Mouse (Mus musculus) right cerebral cortex, postnatal 4 days (tissue): ENCODE measurements around the gene Kif5c.

Experiments used
- DNase-seq: peaks from one replicate; pipeline ENCODE4 v3.0.0-alpha.2; 2022

Gene Kif5c

DNA sequence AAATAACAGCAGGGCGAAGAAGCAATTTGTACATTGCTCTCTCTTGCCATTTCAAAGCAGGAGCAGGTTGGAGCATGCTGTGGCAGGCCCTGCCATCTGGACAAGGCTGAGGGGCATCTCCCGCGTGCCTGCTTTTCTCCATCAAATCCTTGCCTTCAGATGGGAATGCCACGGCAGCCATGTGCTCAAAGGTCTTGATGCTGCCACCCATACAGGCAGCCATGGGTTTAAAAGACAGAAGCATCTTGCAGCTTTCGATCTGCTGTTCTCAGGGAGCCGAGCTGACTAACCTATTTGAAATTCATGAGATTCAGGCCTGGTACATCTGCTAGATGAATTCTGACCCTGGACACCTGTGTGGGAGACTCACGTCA is 53.4 kb downstream of the Kif5c start:
- DNase-seq: no peak

DNA sequence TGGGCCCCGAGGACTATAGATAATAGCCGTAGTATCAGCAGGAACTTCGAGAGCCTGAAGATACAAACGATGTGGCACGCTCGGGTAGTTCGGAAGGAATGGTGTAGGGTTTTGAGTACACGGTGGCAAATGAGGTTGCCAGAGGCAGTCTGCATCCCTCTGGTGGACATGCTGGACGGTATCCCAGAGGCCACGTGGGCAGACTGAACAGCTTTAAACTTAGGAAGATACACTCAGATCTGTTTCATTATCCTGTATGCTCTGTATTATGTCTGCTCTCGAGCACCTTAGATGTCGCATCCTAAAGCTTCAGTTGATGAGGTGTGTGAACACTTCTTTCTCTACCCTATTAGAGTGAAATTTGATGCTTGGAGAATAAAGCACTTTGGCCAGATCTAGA is 56.9 kb downstream of the Kif5c start:
- DNase-seq: no peak

DNA sequence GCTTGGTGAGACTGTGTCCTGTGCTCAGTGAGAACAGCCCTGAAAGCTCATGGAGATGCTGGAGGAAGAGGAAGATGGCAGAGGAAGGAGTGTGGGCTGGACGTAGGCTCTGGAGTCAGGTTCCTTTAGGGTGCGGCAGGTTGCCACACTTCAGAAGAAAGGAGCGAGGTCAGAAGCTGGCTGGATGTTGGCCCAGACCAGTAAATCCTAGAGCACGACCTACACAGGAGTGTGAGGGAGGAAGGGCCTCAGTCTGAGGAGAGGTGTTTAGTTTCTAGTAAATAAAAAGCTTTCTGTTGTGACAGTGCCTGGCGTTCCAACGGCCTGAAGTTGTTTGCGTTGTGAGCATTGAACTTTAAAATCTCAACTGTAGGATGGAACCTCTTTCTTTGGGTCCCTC is 59.3 kb downstream of the Kif5c start:
- DNase-seq: no peak

DNA sequence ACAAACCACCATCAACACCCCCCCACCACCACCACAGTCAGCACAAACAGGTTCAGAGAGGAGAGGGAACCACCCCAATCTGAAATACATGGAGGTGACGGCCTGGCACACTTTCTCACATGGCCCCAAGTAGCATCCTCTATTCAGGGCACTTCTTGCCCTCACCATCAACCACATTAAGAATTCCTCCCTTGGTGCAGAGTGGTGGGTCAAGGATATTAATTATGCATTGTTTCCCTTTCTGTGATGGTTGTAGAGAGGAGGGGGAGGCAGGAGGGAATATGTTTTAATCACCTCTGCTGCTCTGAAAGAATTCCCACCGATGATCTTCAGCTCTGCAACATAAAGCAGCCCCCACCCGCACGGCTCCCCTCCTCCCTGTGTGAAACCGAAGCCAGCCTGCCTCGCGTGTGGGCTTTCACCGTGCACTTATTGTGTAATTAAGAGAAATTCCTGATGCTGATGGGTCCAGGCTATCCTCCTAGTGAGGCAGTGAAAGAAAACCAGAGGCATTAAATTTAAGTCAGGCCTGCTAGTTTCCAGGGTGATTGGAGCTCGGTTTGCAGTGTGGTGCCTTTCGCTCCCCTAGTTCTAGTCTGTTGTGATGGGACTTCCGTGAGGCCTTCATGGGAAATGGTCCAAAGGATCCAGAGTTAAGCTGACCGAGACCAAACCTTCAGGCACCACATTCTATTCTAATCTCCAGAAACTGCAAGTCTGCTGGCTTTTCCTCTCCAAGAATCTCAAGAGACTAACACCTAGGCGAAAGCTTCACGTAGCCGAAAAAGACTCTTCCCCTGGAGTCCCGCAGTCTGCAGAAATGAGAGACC is 60.3 kb downstream of the Kif5c start:
- no peak for DNase-seq

DNA sequence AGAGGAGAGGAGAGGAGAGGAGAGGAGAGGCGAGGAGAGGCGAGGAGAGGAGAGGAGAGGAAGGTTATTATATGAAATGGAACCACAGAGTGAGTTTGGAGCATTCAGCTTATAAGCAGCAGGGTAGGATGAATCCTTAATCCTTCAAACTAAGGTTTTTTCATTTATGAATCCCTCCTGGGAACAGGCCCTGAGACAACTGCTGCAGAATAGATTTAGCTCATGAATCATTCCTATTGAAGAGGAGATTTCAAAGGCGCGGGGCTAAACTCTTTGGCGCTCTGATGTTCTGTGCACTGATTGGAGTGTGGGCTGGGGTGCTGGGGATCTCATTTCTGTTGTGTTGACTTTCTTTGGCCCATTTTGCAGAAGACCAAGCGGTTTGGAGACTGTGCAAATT is 63.7 kb downstream of the Kif5c start:
- DNase-seq: no peak

DNA sequence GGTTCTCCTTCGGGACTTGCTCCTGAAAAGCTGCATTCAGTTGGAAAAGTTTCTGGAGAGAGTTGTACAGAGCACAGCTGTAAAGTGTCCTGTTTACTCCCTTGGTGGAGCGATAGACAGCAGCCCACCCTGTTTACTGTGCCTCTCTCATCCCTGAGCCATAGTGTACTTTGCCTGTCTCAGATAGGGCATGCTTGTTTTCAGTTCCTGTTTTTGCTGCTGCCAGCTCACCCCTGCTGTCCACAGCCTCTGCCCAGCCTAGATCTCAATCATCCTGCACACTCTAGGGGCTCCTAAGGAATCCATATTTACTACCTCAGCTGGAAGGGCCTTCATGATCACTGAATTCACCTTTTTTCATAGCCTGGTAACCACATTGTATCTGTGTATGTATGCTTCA is 65.7 kb downstream of the Kif5c start:
- DNase-seq: no peak

DNA sequence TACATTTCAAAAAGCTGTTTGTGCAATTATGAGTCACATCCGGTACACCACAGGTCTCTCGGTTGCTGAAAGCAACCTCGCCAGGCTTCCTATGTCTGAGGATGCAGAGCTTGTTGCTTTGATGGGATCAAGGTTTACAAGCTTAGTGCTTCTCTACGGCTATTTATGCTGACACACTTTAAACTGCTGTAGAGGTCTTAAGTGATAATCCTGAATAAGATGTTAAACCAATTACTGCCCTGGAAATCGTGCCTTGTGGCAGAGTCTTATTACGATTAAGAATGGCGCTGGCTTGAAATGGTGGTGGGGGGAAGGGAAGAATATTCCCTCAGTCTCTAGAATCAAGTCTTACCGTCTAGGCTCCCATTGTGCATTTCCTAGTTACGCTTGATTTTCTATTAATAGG is 71.3 kb downstream of the Kif5c start:
- DNase-seq: no peak

DNA sequence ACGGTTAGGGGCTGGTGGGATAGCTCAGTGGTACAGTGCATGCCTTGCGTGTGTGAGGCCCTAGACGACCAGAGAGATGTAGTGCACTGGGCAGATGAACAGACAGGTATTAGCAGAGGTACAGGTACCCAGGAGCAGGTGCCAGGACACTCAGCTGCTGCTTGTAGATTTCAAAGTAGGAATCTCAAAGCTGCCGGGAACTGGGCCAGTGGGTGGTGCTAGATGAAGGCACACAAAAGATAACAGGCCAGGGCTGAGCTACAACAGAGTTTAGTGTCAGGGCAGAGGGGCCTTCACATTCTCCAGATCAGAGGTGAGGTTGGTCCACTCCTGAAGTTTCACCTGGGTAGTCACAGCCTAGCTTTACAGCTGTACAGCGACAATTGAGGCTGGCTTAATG is 72.3 kb downstream of the Kif5c start:
- no peak for DNase-seq

DNA sequence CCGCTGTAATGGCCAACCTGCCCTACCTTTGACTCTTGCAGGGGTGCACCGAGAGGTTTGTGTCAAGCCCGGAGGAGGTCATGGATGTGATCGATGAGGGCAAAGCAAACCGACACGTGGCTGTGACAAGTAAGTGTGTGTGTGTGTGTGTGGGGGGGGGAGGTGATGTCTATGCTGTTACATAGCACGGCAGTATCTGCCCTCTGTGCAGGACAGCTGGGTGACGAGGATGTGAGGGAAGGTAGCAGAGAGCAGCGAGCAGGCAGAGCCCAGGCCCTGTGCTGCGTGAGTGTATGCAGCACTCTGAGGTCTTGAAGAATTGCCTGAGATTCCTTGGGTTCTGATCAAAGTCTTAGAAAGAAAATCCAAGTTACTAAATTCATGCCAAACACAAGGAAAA is 75.6 kb downstream of the Kif5c start:
- DNase-seq: no peak

DNA sequence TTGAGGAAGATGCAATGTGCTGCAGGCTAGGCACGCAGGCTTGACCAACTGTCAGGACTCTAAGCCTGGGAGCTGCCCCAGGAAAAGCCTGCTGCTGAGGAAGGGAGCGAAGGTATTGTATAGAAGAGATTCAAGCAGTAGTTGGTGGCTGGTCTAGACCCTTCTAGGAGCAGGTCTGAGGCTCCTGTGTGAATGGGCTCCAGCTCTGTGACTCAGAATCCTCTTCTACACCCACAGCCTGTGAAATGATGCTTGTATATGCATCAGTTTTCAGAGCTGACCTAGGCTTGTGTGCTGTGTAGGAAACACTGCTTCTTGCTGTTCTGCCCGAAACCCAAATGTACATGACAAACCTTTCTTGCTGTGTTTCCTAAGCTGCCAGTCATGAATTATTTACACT is 76.4 kb downstream of the Kif5c start:
- DNase-seq: no peak

DNA sequence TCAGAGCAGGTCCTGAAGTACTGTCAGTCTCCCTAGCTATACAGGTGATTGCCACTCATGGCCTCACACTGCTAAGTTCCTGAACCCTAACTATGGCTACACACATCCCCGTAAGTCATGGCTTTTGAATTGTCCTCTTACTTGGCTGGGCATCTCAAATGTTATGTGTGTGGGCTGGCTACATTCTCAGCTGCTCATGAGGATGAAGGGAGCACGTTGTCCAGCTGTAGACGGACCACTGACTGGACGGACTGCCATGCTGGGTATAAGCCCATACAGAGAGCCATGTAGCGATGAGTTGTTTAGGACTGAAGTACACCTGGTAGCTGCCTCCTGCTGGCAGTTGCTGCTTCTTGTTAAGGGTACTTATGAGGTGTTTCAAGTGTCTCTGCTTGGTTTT is 79.8 kb downstream of the Kif5c start:
- DNase-seq: no peak

DNA sequence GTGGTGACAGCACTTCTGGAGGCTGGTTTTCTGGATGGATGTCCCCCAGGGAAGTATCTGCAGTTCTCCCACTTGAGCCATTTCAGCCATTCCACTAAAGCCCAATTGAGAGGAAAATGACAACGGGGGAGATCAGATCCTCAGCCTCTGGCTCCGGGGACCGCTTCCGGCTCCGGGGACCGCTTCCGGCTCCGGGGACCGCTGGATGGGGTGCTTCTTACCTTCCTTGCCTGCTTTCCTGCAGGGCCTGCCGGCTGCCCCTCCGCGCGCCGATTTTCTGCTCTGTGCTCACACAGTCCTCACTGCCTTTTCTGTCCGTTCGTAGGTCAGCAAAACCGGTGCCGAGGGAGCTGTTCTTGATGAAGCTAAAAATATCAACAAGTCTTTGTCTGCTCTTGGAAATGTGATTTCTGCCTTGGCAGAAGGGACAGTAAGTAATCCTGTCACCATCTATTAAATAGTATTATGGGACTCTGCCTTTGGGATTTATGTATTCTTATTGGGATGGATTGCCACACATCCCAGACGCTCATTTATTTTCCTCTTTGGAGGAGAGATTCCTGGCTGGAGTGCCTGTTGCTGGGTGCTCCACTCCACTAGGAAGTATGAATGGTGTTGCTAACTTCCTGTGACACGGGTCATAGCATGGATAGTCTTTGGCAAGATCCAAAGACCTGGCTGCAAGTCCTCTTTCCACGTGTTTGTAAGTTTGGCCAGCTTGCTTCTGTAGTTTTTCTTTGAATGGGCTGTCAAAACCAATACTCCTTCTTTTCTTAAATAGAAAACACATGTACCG is 81.3 kb downstream of the Kif5c start:
- no peak for DNase-seq

DNA sequence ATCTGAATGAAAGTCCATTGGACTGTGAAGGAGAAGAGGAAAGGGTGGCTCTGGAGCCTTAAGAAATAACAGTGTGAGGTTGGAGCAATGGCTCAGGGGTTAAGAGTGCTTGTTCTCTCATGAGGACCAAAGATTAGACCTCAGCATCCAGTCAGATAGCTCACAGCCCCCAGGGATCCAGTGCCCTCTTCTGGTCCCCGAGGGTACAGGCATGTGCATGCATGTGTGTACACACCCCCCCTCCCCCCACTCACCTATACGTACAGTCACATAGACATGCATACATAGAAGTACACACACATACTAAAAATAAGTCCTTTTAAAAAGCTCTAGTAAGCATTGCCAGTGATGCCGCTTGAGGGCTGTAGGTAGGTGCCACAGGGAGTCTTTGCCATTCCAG is 91.1 kb downstream of the Kif5c start:
- DNase-seq: no peak

DNA sequence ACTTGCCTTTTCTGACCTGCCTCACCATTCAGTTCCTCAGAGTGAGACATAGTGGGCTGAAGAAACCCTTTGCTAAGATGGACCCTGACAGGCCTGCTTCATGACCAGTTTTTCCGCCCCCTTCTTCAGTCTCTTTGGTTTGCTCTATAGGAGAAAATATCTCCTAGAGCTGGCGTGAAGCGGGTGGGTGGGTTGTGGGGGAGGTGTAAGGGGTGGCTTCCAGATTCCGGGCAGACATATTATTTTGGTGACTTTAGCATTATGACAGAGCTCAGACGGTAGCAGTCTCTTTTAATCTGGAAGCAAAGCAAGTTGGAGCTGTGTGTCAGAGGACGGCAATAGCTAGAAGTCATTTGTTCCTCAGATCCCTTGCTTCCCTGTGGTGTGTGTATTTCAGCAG is 92.6 kb downstream of the Kif5c start:
- DNase-seq: no peak

DNA sequence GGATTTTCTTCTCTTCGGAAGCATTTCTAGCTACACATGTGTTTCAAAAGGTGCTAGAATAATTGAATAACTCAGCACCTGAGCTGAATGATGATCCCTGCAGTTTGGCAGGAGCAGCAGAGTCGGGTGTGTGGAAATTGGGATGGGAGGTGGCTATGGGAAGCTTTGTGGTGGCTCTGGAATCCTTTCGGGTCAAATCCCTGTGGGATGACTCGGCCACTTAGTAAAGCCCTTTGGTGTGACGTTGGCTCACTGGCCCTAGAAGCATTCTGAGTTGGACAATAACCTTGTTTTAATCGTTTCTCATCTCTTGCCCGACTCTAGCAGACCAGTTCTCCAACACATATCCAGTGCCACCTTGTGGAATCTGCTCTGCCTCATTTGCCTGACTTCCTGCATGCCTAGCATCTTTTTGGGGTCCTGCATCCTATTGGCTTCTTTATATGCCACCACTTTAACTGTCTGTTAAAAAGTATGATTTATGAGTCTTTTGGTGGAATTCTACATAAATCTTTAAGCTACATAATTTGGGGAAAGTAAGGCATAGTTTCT is 93.3 kb downstream of the Kif5c start:
- no peak for DNase-seq

DNA sequence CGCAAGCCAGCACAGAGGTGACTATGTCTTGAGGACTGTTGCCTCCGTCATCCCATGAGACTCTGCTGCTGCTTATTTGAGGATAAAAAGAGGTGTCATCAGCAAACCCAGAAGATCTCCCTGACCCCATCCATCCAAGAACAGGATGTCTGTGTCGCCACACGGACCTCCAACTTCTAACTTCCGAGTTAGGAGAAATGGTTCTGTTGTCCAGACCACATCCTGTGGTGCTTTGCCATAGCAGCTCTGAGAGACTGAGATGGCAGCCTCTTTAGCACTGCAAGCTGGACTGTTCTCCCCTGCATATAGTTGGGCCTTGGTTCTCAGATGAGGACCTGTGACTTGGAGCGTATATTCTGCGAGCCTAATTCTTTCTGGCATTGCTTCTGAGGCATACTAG is 97.4 kb downstream of the Kif5c start:
- DNase-seq: no peak

DNA sequence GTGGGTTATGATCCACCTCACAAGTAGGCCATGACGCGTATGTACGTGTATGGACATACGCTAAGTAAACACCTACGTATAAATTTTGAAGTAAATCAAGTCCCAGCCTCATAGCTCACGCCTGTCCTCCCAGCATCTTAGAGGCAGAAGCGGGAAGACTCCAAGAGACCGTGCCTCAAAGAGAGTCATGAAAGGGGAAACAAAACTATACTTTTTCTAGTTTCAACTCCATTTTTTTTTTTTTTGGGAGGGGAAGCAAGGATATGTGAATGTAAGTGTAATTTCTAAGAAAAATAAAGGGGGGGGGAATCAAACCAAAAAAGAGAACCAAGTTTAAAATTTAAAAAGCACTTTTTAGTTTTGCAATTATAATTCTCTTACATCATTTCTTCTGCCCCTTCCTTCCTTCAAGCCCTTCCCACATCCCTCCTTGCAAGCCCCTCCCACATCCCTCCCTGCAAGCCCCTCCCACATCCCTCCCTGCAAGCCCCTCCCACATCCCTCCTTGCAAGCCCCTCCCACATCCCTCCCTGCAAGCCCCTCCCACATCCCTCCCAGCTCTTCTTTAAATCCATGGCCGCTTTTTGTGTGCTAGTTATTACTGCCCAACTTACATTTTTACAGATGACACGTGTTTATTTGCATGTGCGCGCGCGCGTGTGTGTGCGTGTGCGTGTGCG is 98.5 kb downstream of the Kif5c start:
- DNase-seq: no peak

DNA sequence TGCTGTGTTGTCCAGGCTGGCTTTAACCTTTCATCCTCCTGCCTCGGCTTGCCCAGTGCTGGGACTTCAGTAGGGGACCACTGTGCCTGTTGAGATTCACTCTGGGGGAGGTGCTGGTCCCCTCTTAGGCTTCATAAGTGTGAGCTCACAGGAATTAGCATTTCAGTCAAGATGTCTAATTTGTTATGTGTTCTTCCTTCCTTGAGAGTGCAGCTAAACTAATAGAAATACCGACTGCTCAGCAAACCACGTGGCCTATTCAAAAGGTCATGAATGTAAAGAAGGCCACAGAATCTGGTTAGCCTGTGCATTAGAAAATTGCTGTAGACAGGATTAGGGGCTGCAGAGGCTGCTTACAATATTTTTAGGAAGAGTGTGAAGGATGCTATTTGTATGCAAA is 99.4 kb downstream of the Kif5c start:
- no peak for DNase-seq

DNA sequence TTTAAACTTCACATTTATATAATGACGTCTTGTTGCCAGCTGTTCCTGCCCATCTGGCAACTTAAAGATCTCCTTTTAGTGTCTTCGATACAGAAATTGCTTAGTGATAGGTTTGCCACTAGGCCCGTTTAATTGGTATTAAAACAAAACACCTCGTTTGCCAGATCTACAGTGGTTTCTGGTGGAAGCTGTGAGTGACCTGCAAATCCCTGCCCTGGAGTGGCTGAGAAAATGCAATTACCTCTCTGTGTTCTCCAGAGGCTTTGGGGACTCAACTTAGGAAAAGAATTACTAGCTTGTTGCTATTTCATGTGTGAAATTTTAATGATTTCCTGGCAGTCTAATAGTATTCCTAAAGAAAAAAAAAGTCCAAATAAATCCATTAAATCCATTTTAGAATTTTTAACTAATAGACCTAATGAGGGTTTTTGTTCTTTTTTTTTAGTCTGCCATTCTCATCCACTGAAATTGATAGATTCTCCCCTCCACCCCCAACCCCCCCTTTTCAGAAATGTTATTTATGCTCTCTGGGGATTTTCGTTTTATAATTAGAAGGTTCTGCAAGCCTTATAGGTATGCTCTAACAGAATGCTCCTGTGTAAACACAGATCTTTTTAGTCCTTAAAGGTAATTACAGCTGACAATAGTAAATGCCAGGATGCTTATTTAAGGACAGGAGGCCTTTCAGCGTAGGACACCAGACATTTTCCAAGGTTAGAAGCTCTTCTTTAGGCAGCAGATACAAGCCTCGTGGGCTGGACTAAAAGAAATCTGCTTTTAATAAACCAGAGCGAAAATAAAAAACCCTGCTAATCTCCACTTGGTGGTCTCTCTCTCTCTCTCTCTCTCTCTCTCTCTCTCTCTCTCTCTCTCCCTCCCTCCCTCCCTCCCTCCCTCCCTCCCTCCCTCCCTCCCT is 100.1 kb downstream of the Kif5c start:
- no peak for DNase-seq

DNA sequence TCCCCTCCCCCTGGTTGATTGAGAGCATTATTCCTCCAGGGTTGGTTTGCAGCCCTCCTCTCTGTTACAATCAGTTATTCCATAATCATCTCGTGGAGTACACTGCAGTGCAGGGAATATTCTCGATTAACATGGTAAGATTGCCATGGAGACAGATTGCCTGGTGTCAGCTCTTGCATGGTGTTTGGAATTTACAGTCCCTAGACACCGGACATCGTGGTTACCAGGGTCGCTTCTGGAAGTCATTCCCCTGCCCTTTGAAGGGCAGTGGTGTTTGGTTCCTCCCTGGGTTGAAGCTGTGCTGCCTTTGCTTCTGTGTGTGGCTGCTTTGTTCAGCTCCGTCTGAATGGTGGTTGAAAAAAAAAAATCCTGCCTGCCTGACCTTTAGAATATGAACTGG is 100.8 kb downstream of the Kif5c start:
- no peak for DNase-seq

DNA sequence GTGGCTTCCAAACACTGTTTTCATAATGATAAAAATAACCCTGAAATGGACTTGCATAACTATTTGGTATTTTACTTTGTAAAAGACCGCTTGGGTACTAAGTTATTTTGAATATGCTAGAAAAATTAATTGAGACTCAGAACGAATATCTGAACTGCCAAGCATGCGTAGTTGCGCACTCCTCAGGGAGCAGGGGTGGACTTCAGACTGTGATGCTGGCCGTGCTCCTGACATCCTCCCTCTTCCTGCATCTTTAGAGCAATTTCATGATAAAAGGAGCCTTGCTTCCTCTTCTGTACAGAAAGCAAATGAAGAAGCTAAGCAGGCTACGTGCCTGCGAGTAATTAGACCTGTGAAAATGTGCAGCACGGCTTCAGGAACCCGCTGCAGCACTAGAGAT is 101.2 kb downstream of the Kif5c start:
- no peak for DNase-seq

DNA sequence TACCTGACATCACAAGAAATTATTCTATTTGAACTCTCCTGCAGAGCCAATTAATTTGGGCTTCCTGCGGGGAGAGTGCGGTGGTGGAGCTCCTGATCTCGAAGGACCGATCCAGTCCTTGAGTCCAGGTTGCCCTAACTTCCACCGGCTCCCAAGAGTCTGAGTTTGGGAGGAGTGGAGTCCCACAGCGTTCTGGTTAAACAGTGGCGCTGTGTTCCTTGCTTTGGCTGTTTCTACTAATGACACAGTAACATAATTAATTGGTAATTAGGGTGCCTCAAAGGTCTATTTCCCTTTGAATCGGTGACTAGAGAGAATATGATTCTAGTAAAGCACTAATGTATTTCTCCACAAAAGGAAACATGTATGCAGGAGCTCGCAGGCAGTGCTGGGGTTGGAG is 103.2 kb downstream of the Kif5c start:
- DNase-seq: no peak

DNA sequence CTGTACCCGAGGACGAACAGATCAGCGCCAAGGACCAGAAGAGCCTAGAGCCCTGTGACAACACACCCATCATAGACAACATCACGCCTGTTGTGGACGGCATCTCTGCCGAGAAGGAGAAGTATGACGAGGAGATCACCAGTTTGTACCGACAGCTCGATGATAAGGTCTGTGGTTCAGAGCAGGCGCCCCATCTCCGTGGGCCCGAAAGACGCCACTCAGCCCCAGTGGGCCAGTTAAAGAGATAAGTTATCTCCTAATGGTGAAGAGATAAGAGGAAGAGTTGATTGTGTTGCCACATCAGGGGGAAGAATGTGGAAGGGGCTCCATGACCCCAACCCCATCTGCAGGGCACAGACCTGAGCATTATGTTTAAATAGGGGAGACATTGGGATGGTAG is 103.9 kb downstream of the Kif5c start:
- DNase-seq: no peak
